17 mouse cellular contexts compared by ENCODE assay signal in genomic region chr2:165786467-165786866, GRCm38 (mm10).
DNase-seq lines count a peak whose midpoint lies in the region; ATAC-seq and TF ChIP-seq lines count a peak whose summit lies in the region.
"Had no signal": no experiment of that assay in that cellular context is flagged by ENCODE, and none has a peak within 500 bp of the region (broad histone marks: within the 10 kb centered on the region; RNA-seq: fewer than 3 reads in every experiment).

No protein-coding gene starts in this region.

- no peak for DNase-seq in gastrocnemius, adult 2 months
- DNase-seq in gastrocnemius, postnatal 4 days (ENCODE audit: low spot score in 2 of 2): no peak
- DNase-seq in liver, embryonic 14.5 days (ENCODE audit: low read depth in 3 of 3, low spot score in 3 of 3): no peak
- no peak for DNase-seq in liver
- no peak for DNase-seq in MEL (ENCODE audit: low read depth, low spot score)
- DNase-seq in naive thymus-derived CD4-positive, alpha-beta T cell, adult 2 months (ENCODE audit: low read depth): peak; percentile 42
- DNase-seq in urinary bladder, adult 18-20 months (ENCODE audit: low spot score in 2 of 2): no peak
- DNase-seq: adrenal gland, postnatal 36 days; gastrocnemius, postnatal 36 days; left cerebral cortex, postnatal 4 days; lung, adult 18-20 months; right cerebral cortex, postnatal 25 days had no signal

- H3K79me2 ChIP-seq in MEL (ENCODE audit: control insufficient read depth, insufficient read depth, low read length, poor library complexity): no peaks in the 10 kb centered on the region

- TF ChIP-seq CTCF in gastrocnemius, adult 2 months (IDR thresholded peaks at IDR 0.05): peak; percentile 60
- TF ChIP-seq CTCF in liver, embryonic 14.5 days (IDR thresholded peaks at IDR 0.05; ENCODE audit: low read depth): peak; percentile 30
- peak in 2 of 3 experiments; percentile 36 to 40; a peak in 4 of 6 replicates for TF ChIP-seq CTCF in MEL (IDR thresholded peaks at IDR 0.05 in 2 of 3, conservative IDR thresholded peaks at IDR 0.05 in 1 of 3; ENCODE audit: control insufficient read depth in 1 of 3, insufficient read depth in 1 of 3, low read depth in 2 of 3, low read length in 3 of 3, poor library complexity in 1 of 3, severe bottlenecking in 1 of 3)

- H3K4me2 ChIP-seq in liver, embryonic 14.5 days (ENCODE audit: low read depth): no peak overlapping the region
- H3K4me2 ChIP-seq: hindbrain, embryonic 14.5 days; kidney, embryonic 15.5 days had no signal

- H3K27ac ChIP-seq in gastrocnemius, adult 2 months: no peak overlapping the region
- no peak overlapping the region for H3K27ac ChIP-seq in liver, embryonic 14.5 days
- H3K27ac ChIP-seq in MEL (ENCODE audit: control insufficient read depth, low read depth, low read length): no peak overlapping the region
- H3K27ac ChIP-seq: hindbrain, embryonic 14.5 days; kidney, embryonic 15.5 days had no signal

- H3K9me3 ChIP-seq in liver, embryonic 14.5 days (ENCODE audit: control insufficient read depth, low read length): no peaks in the 10 kb centered on the region
- H3K9me3 ChIP-seq in MEL (replicated peaks; ENCODE audit: insufficient read depth, low read length): no peaks in the 10 kb centered on the region
- H3K9me3 ChIP-seq: kidney, embryonic 15.5 days; megakaryocyte, embryonic 14.5 days had no signal

- no peak overlapping the region for H3K9ac ChIP-seq in liver, embryonic 14.5 days (replicated peaks)
- no peak overlapping the region for H3K9ac ChIP-seq in MEL (ENCODE audit: control insufficient read depth, low read depth, low read length, poor library complexity, severe bottlenecking)
- H3K9ac ChIP-seq: hindbrain, embryonic 14.5 days; kidney, embryonic 15.5 days had no signal

- TF ChIP-seq RAD21 in MEL (IDR thresholded peaks at IDR 0.05; ENCODE audit: low read depth, low read length): no peak

- ATAC-seq in liver, embryonic 14.5 days (ENCODE audit: insufficient read depth): no peak
- no peak for ATAC-seq in monocyte, adult 5-6 weeks (replicated peaks; ENCODE audit: insufficient number of reproducible peaks, low FRiP score, low TSS enrichment, poor library complexity, severe bottlenecking)

- peaks cover 43% of the 10 kb centered on the region for H3K36me3 ChIP-seq in liver, embryonic 14.5 days (replicated peaks; ENCODE audit: control insufficient read depth, insufficient read depth, low read depth)
- H3K36me3 ChIP-seq in MEL (ENCODE audit: control insufficient read depth in 1 of 2, insufficient read depth in 2 of 2, low read length in 2 of 2): peaks cover 0 to 3% of the 10 kb centered on the region in 2 experiments; a peak in 2 of 4 replicates

- no peak for TF ChIP-seq POLR2A in MEL (IDR thresholded peaks at IDR 0.05; ENCODE audit: control insufficient read depth in 1 of 2, insufficient read depth in 1 of 2, low read depth in 1 of 2, low read length in 2 of 2, poor library complexity in 1 of 2)

- TF ChIP-seq EP300 in liver, embryonic 14.5 days (IDR thresholded peaks at IDR 0.05; ENCODE audit: low read depth): no peak
- no peak for TF ChIP-seq EP300 in MEL (IDR thresholded peaks at IDR 0.05; ENCODE audit: low read depth in 1 of 2, low read length in 2 of 2)

- no peaks in the 10 kb centered on the region for H3K4me1 ChIP-seq in liver, embryonic 14.5 days (replicated peaks; ENCODE audit: control insufficient read depth in 2 of 2, insufficient read depth in 2 of 2, low read length in 1 of 2)
- no peaks in the 10 kb centered on the region for H3K4me1 ChIP-seq in MEL (ENCODE audit: control insufficient read depth in 1 of 2, insufficient read depth in 2 of 2, low read length in 2 of 2)

- intact Hi-C loops in gastrocnemius, adult 2 months (cut with DNase I): loop anchor here (5.0 kb wide), 1 partner anchor 261 kb away; no protein-coding TSS in a partner anchor

- 68% methylated on average over 1 of the region's 1 CpGs for WGBS in liver, embryonic 14.5 days (ENCODE audit: insufficient replicate concordance)

- H3K4me3 ChIP-seq in gastrocnemius, adult 2 months: no peak overlapping the region
- no peak overlapping the region for H3K4me3 ChIP-seq in liver, embryonic 14.5 days (ENCODE audit: insufficient read depth in 1 of 2, low read depth in 2 of 2, low read length in 2 of 2)
- H3K4me3 ChIP-seq in MEL (ENCODE audit: control insufficient read depth in 1 of 2, insufficient read depth in 1 of 2, low read depth in 2 of 2, low read length in 2 of 2): no peak overlapping the region
- H3K4me3 ChIP-seq: kidney, embryonic 15.5 days; megakaryocyte, embryonic 14.5 days; myocyte had no signal

- no peaks in the 10 kb centered on the region for H3K27me3 ChIP-seq in liver, embryonic 14.5 days (ENCODE audit: control insufficient read depth, insufficient read depth, low read length)
- H3K27me3 ChIP-seq in MEL (ENCODE audit: control insufficient read depth in 1 of 2, insufficient read depth in 2 of 2, low read length in 2 of 2): no peaks in the 10 kb centered on the region
- H3K27me3 ChIP-seq: kidney, embryonic 15.5 days; megakaryocyte, embryonic 14.5 days had no signal

TF ChIP-seq in MEL, 35 proteins besides CTCF, POLR2A, EP300 and RAD21:
- TF ChIP-seq MYB (IDR thresholded peaks at IDR 0.05; ENCODE audit: low read depth, low read length) (no peak), ZNF384 (IDR thresholded peaks at IDR 0.05; ENCODE audit: low read depth, low read length) (no peak), TCF12 (IDR thresholded peaks at IDR 0.05; ENCODE audit: low read depth, low read length) (no peak), NELFE (IDR thresholded peaks at IDR 0.05; ENCODE audit: low read depth, low read length) (no peak), ETS1 (IDR thresholded peaks at IDR 0.05; ENCODE audit: low read depth, low read length) (no peak), CHD1 (IDR thresholded peaks at IDR 0.05; ENCODE audit: low read depth, low read length) (no peak), ELF1 (IDR thresholded peaks at IDR 0.05; ENCODE audit: low read depth, low read length) (no peak), CHD2 (IDR thresholded peaks at IDR 0.05; ENCODE audit: low read length) (no peak), USF2 (IDR thresholded peaks at IDR 0.05; ENCODE audit: borderline replicate concordance in 1 of 2, insufficient read depth in 1 of 2, low read depth in 1 of 2, low read length in 2 of 2) (no peak)
TF ChIP-seq in MEL: peak in this region for 0.
